ENCODE assay signal across 27 mouse cellular contexts in the genomic region with DNA sequence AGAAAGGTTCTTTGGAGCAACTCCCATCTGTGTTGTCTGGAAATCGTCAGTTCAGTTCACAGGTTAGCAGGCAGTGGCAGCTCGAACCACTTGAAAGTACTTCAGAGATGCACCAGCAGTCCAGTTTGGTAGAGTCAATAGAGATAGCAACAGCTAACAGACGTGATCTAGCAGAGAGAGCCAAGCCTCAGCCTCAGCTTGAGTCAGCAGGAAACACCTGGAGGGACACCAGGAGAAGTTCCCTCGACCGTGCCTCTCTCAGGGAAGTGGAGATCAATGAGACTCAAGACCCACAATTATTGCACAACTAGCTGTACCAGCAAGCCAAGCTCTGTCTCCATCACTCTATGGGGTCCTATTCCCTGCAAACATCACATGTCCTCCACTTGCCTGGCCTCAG.
DNase-seq lines count a peak whose midpoint lies in the region; ATAC-seq and TF ChIP-seq lines count a peak whose summit lies in the region.
"Had no signal": no experiment of that assay in that cellular context is flagged by ENCODE, and none has a peak within 500 bp of the region (broad histone marks: within the 10 kb centered on the region; RNA-seq: fewer than 3 reads in every experiment).

No protein-coding gene starts in this region.

- no peak for TF ChIP-seq EP300 in CH12.LX (IDR thresholded peaks at IDR 0.05; ENCODE audit: low read length)

- H3K4me1 ChIP-seq in CH12.LX (ENCODE audit: control insufficient read depth in 1 of 2, insufficient read depth in 2 of 2), result peaks cover 3 to 5% of the 10 kb centered on the region in 2 experiments; a peak in 2 of 4 replicates
- no peaks in the 10 kb centered on the region for H3K4me1 ChIP-seq in hindbrain, embryonic 16.5 days (ENCODE audit: control insufficient read depth, insufficient read depth, low read depth, low read length)
- H3K4me1 ChIP-seq: embryonic facial prominence, embryonic 13.5 days; forebrain, embryonic 10.5 days; forebrain, embryonic 15.5 days; heart, embryonic 12.5 days; hindbrain, embryonic 12.5 days; limb, embryonic 12.5 days; liver, embryonic 13.5 days; midbrain, embryonic 12.5 days; neural tube, embryonic 13.5 days had no signal

- no peaks in the 10 kb centered on the region for H3K36me3 ChIP-seq in CH12.LX (replicated peaks in 1 of 2; ENCODE audit: control insufficient read depth in 1 of 2, insufficient read depth in 1 of 2, low read length in 1 of 2)
- H3K36me3 ChIP-seq in hindbrain, embryonic 16.5 days (ENCODE audit: control insufficient read depth, insufficient read depth, low read length), result no peaks in the 10 kb centered on the region
- H3K36me3 ChIP-seq: embryonic facial prominence, embryonic 13.5 days; forebrain, embryonic 10.5 days; forebrain, embryonic 15.5 days; heart, embryonic 12.5 days; hindbrain, embryonic 12.5 days; limb, embryonic 12.5 days; liver, embryonic 13.5 days; midbrain, embryonic 12.5 days; neural tube, embryonic 13.5 days had no signal

- no peak overlapping the region for H3K4me2 ChIP-seq in CH12.LX (ENCODE audit: insufficient read depth, low read depth, poor library complexity, severe bottlenecking)
- no peak overlapping the region for H3K4me2 ChIP-seq in hindbrain, embryonic 16.5 days (ENCODE audit: low read length)
- H3K4me2 ChIP-seq: embryonic facial prominence, embryonic 13.5 days; forebrain, embryonic 15.5 days; heart, embryonic 12.5 days; hindbrain, embryonic 12.5 days; limb, embryonic 12.5 days; liver, embryonic 13.5 days; lung, embryonic 14.5 days; midbrain, embryonic 12.5 days; neural tube, embryonic 13.5 days had no signal

- H3K9me3 ChIP-seq in CH12.LX (replicated peaks; ENCODE audit: low read length), result no peaks in the 10 kb centered on the region
- no peaks in the 10 kb centered on the region for H3K9me3 ChIP-seq in hindbrain, embryonic 16.5 days (ENCODE audit: control insufficient read depth, low read length)
- H3K9me3 ChIP-seq: embryonic facial prominence, embryonic 13.5 days; forebrain, embryonic 10.5 days; forebrain, embryonic 15.5 days; heart, embryonic 12.5 days; hindbrain, embryonic 12.5 days; limb, embryonic 12.5 days; liver, embryonic 13.5 days; midbrain, embryonic 12.5 days; neural tube, embryonic 13.5 days had no signal

- in situ Hi-C loops in CH12.LX (cut with MboI; ENCODE audit: low pct_ligation_motif_present, low pct_unique_long_range_greater_than_20kb, low sequenced_read_pairs), result no loop called here

- ATAC-seq in common myeloid progenitor, adult 5-6 weeks (replicated peaks; ENCODE audit: low read depth, poor library complexity, severe bottlenecking), result peak; percentile 70
- ATAC-seq in megakaryocyte-erythroid progenitor cell, adult 5-6 weeks (replicated peaks; ENCODE audit: low FRiP score, low TSS enrichment, poor library complexity, severe bottlenecking), result 0 out of 2 replicates have a peak, but pooled peaks have one; percentile 19
- no peak for ATAC-seq in hindbrain, embryonic 16.5 days
- ATAC-seq: forebrain, embryonic 15.5 days; intestine, embryonic 16.5 days had no signal

- TF ChIP-seq RAD21 in CH12.LX (IDR thresholded peaks at IDR 0.05; ENCODE audit: low read depth, low read length), result no peak

- H3K27me3 ChIP-seq in CH12.LX (replicated peaks), result no peaks in the 10 kb centered on the region
- no peaks in the 10 kb centered on the region for H3K27me3 ChIP-seq in hindbrain, embryonic 16.5 days (replicated peaks; ENCODE audit: control insufficient read depth, insufficient read depth, low read length)
- H3K27me3 ChIP-seq: embryonic facial prominence, embryonic 13.5 days; forebrain, embryonic 15.5 days; heart, embryonic 12.5 days; hindbrain, embryonic 12.5 days; limb, embryonic 12.5 days; liver, embryonic 13.5 days; midbrain, embryonic 12.5 days; neural tube, embryonic 13.5 days had no signal

- no peak overlapping the region for H3K4me3 ChIP-seq in CH12.LX (replicated peaks in 1 of 3; ENCODE audit: low read depth in 2 of 3, low read length in 2 of 3, poor library complexity in 1 of 3)
- no peak overlapping the region for H3K4me3 ChIP-seq in hindbrain, embryonic 16.5 days (ENCODE audit: low read length)
- H3K4me3 ChIP-seq: embryonic facial prominence, embryonic 13.5 days; forebrain, embryonic 10.5 days; forebrain, embryonic 15.5 days; heart, adult 2 months; heart, embryonic 12.5 days; hindbrain, embryonic 12.5 days; limb, embryonic 12.5 days; liver, embryonic 13.5 days; midbrain, embryonic 12.5 days; neural tube, embryonic 13.5 days had no signal

- H3K27ac ChIP-seq in CH12.LX (ENCODE audit: insufficient read depth, low read depth), result no peak overlapping the region
- H3K27ac ChIP-seq in hindbrain, embryonic 16.5 days (ENCODE audit: low read depth, low read length), result no peak overlapping the region
- H3K27ac ChIP-seq: embryonic facial prominence, embryonic 13.5 days; forebrain, embryonic 10.5 days; forebrain, embryonic 15.5 days; heart, adult 2 months; hindbrain, embryonic 12.5 days; kidney, postnatal 0 days; limb, embryonic 12.5 days; liver, embryonic 13.5 days; midbrain, embryonic 12.5 days; neural tube, embryonic 13.5 days had no signal

- WGBS in hindbrain, embryonic 16.5 days, result 81% methylated on average over 5 of the region's 5 CpGs

- no peak overlapping the region for H3K9ac ChIP-seq in CH12.LX (ENCODE audit: insufficient read depth, low read depth)
- H3K9ac ChIP-seq in hindbrain, embryonic 16.5 days (ENCODE audit: low read depth, low read length), result no peak overlapping the region
- H3K9ac ChIP-seq: embryonic facial prominence, embryonic 13.5 days; forebrain, embryonic 15.5 days; heart, embryonic 12.5 days; hindbrain, embryonic 12.5 days; limb, embryonic 12.5 days; liver, embryonic 13.5 days; lung, embryonic 14.5 days; midbrain, embryonic 12.5 days; neural tube, embryonic 13.5 days had no signal

- no peak for TF ChIP-seq CTCF in CH12.LX (conservative IDR thresholded peaks at IDR 0.05 in 1 of 2, IDR thresholded peaks at IDR 0.05 in 1 of 2; ENCODE audit: low read depth in 2 of 2, low read length in 2 of 2)

- dilution Hi-C loops in CH12.LX (cut with MboI; ENCODE audit: extremely low pct_ligation_motif_present, extremely low pct_unique_long_range_greater_than_20kb, low sequenced_read_pairs), result no loop called here

- no peak for TF ChIP-seq POLR2A in CH12.LX (IDR thresholded peaks at IDR 0.05; ENCODE audit: low read depth, low read length)

- DNase-seq in thymus, postnatal 0 days (ENCODE audit: low spot score), result peak; percentile 32
- no peak for DNase-seq in thymus, adult 18-20 months
- DNase-seq in CH12.LX (ENCODE audit: extremely low read depth), result peak; percentile 13
- DNase-seq in lung, adult 18-20 months, result no peak
- DNase-seq: adrenal gland, postnatal 25 days; cerebellum, adult 11-12 months; cerebellum, adult 9-11 months; gastrocnemius, postnatal 25 days; heart, adult 2 months; kidney, adult 8-10 months; layer of hippocampus, adult 9-11 months; liver, embryonic 13.5 days; lung, embryonic 14.5 days; lung, postnatal 14 days had no signal

- H3K79me2 ChIP-seq in CH12.LX (replicated peaks; ENCODE audit: control insufficient read depth, extremely low read depth, insufficient read depth, poor library complexity, severe bottlenecking), result no peaks in the 10 kb centered on the region

TF ChIP-seq in CH12.LX, 34 proteins besides CTCF, POLR2A, EP300 and RAD21:
- TF ChIP-seq ZC3H11A (IDR thresholded peaks at IDR 0.05; ENCODE audit: low read depth, low read length) (no peak), MEF2A (IDR thresholded peaks at IDR 0.05; ENCODE audit: borderline replicate concordance, low read depth, low read length) (no peak), MYC (IDR thresholded peaks at IDR 0.05; ENCODE audit: low read depth, low read length) (no peak), HCFC1 (IDR thresholded peaks at IDR 0.05; ENCODE audit: low read depth, low read length) (no peak)

Comparison
In these comparisons a context has a peak if more than half of its experiments do, and no peak if none do; other contexts are left out.
1. DNase-seq: peak in thymus, postnatal 0 days (single experiment) and CH12.LX (single experiment); none in thymus, adult 18-20 months (0 of 2) and lung, adult 18-20 months (0 of 2).